Mouse (Mus musculus) gastrocnemius, postnatal 10 days (tissue): ENCODE measurements around the gene Trim63. TPM values are rescaled to one million over a fixed set of nuclear protein-coding genes. Genes with fewer than 3 reads are reported as not detected.
A peak's percentile ranks its signal among the peaks of the same experiment; 100 is the strongest.
"Not testable (repeated sequence)": the region's sequence is repeated elsewhere in the genome, so short reads cannot be mapped to it uniquely, and the experiment has no call there.

Source experiments
- DNase-seq: peaks from one replicate; pipeline ENCODE4 v3.0.0; 2021; ENCODE audit warnings: mixed read lengths
- long read RNA-seq, 2 experiments: library from polyadenylated mRNA; stranded (forward); transcript quantifications; one replicate each; pipeline ENCODE4 v2.0.0; 2021
- total RNA-seq, 2 experiments: library from RNA; stranded (reverse); gene quantifications; 2 replicates each; pipeline ENCODE4 v1.2.3; 2021

Trim63 gene
- 100 to 1,000 TPM in 1 of 2 experiments, 10 to 100 TPM in 1; 78.5 to 107 TPM for total RNA-seq
- long read RNA-seq, experiment 1, transcript Trim63-202 (9 exons, 1,886 nt) = major isoform, 109 of 130 reads
- long read RNA-seq, experiment 1, partial matches to known transcripts = 7 of 130 reads
- long read RNA-seq, experiment 1, other reads (novel, unspliced or antisense) = 13 of 130 reads
- long read RNA-seq, experiment 2, transcript Trim63-202 (9 exons, 1,886 nt) = major isoform, 124 of 147 reads
- long read RNA-seq, experiment 2, partial matches to known transcripts = 8 of 147 reads
- long read RNA-seq, experiment 2, other reads (novel, unspliced or antisense) = 14 of 147 reads

DNA sequence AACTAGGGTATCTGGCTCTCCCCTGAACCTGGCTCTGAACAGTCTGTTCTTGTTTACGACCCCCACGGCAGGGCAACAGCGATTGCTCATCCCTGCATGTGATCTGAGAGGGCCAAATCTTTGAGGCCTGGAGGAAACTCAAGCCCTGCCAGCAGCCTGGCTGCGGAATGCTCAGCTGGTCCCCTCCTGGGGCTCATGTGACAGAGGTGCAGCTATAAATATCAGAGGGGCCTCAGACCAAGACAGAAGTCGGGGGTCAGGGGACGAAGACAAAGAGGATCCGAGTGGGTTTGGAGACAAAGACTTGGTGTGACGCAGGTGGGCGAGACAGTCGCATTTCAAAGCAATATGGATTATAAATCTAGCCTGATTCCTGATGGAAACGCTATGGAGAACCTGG is at the start of gene Trim63:
Gene Trim63, plus strand, starts transcription at position 245 of the 400 bp plus-strand sequence.
- peak; percentile 56 for DNase-seq

GRCm38 (mm10) chr4:134265860-134266585 is 48.9 kb upstream of the Trim63 start:
- no peak for DNase-seq

DNA sequence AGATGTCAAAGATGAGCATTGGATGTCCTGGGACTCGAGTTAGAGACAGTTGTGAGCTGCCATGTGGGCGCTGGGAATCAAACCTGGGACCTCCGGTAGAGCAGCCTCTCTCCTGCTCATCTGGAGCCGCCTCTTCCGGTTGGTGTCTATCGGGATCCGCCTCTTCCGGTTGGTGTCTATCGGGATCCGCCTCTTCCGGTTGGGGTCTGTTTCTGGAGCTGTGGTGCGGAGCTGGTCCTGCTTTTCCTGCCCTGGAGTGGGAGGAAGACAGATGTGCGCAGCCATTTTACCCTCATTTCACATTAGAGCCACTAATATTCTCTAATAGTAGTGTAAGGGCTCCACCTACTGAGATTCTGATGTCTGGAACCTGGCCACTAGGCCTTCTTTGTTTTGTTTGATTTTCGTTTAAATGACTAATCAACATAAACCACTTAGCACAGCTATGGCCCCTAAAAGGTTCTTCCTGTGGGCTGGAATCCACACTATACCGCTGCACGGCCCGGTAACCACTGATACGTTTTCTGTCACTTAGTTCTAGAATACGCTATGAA is 46.7 kb upstream of the Trim63 start:
- DNase-seq = no peak

DNA sequence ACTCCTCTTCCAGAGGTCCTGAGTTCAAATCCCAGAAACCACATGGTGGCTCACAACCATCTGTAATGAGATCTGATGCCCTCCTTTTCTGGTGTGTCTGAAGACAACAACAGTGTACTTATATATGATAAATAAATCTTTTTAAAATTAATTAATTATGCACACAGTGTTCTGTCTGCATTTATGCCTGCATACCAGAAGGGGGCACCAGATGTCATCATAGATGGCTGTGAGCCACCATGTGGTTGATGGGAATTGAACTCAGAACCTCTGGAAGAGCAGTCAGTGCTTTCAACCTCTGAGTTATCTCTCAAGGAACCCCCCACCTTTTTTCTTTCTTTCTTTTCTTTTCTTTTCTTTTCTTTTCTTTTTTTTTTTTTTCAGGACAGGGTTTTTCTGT is 45.3 kb upstream of the Trim63 start:
- DNase-seq = not testable (repeated sequence)

- DNase-seq = no peak
Measured at GRCm38 (mm10) chr4:134271979-134272378, 42.9 kb upstream of the Trim63 start.

- no peak for DNase-seq
Measured at GRCm38 (mm10) chr4:134272731-134273416, 42.0 kb upstream of the Trim63 start.

GRCm38 (mm10) chr4:134273417-134274345 is 41.2 kb upstream of the Trim63 start:
- no peak for DNase-seq

DNA sequence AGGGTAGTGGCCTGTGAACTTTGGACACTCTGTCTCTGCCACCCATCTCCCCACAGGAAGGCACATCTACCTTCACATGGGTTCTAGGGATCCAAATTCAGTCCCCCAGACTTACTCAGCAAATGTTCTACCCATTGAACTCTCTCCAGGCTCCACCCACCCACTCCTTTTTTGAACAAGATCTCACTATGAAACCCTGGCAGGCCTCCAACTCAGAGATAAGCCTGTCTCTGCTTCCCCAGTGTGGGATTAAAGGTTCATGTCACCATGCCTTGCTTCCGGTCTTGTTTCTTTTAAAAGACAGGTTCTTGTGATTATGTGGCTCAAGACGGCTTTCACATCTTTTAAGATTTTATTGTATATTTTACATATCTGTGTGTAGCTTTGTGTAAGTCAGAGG is 30.0 kb upstream of the Trim63 start:
- no peak for DNase-seq

DNA sequence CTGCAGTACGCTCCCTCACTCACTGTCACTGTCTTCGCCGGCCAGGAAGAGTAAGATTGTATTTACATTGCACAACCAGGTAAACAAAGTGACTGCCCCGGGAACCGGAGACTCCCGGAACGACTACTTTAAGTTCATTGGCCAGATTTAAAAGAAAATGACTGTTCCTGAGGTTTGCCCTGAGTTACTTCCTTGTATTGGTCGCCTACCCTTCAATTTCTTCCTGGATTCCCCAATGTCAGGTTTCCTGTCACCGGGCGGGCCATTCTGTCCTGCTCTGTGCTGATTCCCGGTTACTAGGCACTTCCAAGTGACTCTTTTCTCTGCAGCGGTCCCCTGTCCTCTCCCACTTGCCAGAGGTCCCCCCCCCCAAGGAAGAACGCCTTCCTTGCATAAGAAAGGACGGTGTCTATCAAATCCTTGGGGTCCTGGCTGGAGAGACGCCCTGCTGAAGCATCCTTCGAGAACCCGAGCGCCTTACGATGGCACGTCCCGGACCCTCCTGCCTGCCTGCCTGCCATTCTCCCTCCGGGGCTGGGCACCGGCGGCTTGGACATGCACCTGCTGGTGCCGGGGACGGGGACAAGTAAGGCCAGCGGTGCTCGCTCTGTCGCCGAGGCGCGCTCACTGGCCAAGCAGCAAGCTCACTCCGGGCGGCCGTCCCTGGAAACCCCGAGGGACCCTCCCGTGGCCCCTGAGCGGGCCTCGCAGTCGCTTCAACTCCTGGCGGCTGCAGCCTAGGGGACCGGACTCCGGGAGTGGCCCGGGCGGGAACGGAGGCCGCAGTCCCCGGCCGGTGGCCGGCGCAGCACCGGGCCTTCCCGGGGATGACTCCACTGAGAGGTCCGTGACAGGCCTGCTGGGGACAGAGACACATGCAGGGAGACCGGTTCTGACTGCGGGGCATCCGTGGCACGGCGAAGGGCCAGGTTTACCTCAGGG is 28.4 kb upstream of the Trim63 start:
- peak; percentile 44 for DNase-seq

DNA sequence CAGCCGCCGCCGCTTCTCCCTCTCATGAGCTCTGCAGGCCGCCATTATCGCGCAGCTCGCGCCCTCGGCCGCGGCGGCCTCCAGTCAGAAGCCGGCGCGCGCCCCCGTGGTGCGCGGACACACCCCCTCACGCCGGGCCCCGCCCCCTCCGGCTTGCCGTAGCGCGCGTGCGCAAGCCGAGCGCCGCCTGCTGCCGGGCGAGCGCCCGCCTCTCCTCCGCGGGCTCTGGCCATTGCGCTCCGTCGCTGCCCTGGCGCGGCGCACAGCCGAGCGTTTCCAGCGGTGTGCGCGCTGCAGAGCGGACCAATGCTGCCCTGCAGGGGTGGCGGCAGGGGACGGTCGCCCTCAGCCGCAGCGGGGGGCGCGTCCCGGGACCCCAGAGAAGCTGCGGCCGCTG is 27.8 kb upstream of the Trim63 start:
- DNase-seq = peak; percentile 99

GRCm38 (mm10) chr4:134287575-134288025 is 27.3 kb upstream of the Trim63 start, which contains the start of gene Pdik1l:
Gene Pdik1l (minus strand): TSS chr4:134287895.
- peak; percentile 64 for DNase-seq

- DNase-seq = no peak
Measured at GRCm38 (mm10) chr4:134288397-134289256, 26.3 kb upstream of the Trim63 start.

- DNase-seq = peak; percentile 79
Measured at GRCm38 (mm10) chr4:134292067-134292466, 22.9 kb upstream of the Trim63 start.

GRCm38 (mm10) chr4:134293061-134293691 is 21.7 kb upstream of the Trim63 start:
- no peak for DNase-seq

- no peak for DNase-seq
Measured at GRCm38 (mm10) chr4:134293692-134294163, 21.2 kb upstream of the Trim63 start.

DNA sequence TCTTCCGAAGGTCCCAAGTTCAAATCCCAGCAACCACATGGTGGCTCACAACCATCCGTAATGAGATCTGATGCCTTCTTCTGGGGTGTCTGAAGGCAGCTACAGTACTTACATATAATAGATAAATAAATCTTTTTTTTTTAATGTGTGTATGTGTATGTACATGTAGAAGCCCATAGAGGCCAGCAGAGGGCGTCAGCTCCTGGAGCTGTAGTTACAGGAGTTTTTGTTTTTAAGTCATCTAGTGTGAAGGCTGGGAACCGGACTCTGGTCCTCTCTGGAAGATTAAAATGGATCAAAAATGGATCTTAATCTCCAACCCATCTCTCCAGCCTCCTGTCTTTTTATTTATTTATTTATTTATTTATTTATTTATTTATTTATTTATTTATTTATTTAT is 18.8 kb upstream of the Trim63 start:
- DNase-seq = not testable (repeated sequence)

GRCm38 (mm10) chr4:134296523-134296922 is 18.4 kb upstream of the Trim63 start:
- DNase-seq = no peak

- DNase-seq = no peak
Measured at GRCm38 (mm10) chr4:134297369-134297768, 17.6 kb upstream of the Trim63 start.
